Mouse (Mus musculus): ENCODE measurements around the gene Pdzrn4.

DNA sequence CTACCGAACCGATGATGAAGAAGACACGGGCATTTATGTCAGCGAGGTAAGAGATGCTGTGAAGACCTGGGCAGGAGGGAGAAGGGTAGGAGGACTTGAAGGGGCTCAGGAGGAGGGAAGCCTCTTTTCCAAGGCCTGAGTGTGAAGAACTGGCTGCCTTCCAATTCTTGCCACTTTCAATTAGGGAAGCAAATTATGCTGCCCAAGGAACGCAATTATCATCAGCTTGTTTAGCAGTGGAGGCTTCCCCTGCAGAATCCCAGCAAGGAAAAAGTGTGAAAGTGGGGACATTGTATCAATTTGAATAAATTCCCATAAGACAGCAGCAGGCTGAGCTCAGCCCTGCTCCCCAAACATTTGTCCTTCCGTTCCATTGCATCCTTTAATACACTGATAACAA is 346.9 kb downstream of the Pdzrn4 start:
- TF ChIP-seq GATA1 (IDR thresholded peaks at IDR 0.05; ENCODE audit: low read length), result no peak
- no peak for TF ChIP-seq TAL1 (IDR thresholded peaks at IDR 0.05; ENCODE audit: low read length)

All from erythroblast, embryonic 14.5 days (primary cell).